Mouse (Mus musculus) thymus, postnatal 36 days (tissue): ENCODE measurements at regions not wholly inside any gene's neighbourhood (a gene's known extent, or its start where the extent isn't known, plus 50 kb on each side); places are given as distances from the start of the nearest gene placed in this dataset.

Experiments
- DNase-seq, 2 experiments: peaks; one replicate each; pipeline ENCODE4 v3.0.0; 2022; ENCODE audit warnings: mixed read lengths in 2 of 2

- no peak for DNase-seq
These were observed 296.8 kb downstream of the Irs2 start for GRCm38 (mm10) chr8:10711474-10711873.

GRCm38 (mm10) chr8:10708509-10708908 is 299.7 kb downstream of the Irs2 start:
- no peak for DNase-seq

- no peak for DNase-seq
These were observed 301.1 kb downstream of the Irs2 start for GRCm38 (mm10) chr8:10707122-10707521.

GRCm38 (mm10) chr8:10705909-10706308 is 302.3 kb downstream of the Irs2 start:
- no peak for DNase-seq

GRCm38 (mm10) chr8:10702755-10703154 is 305.5 kb downstream of the Irs2 start:
- no peak for DNase-seq

- DNase-seq = no peak
These were observed 306.0 kb downstream of the Irs2 start for GRCm38 (mm10) chr8:10702248-10702647.

- DNase-seq = no peak
These were observed 306.6 kb downstream of the Irs2 start for GRCm38 (mm10) chr8:10701648-10702061.

GRCm38 (mm10) chr8:10701226-10701625 is 307.0 kb downstream of the Irs2 start:
- no peak for DNase-seq

GRCm38 (mm10) chr8:10699669-10700068 is 308.6 kb downstream of the Irs2 start:
- no peak for DNase-seq

GRCm38 (mm10) chr8:10695181-10695580 is 313.1 kb downstream of the Irs2 start:
- no peak for DNase-seq

- no peak for DNase-seq
These were observed 317.6 kb downstream of the Irs2 start for GRCm38 (mm10) chr8:10690659-10691058.

GRCm38 (mm10) chr8:10689881-10690280 is 318.4 kb downstream of the Irs2 start:
- no peak for DNase-seq

GRCm38 (mm10) chr8:10687867-10688561 is 320.2 kb downstream of the Irs2 start:
- DNase-seq = no peak
